Mouse (Mus musculus): Measurements from ENCODE around the gene Tm9sf2.

- no peak for TF ChIP-seq POLR2A (IDR thresholded peaks at IDR 0.05; ENCODE audit: borderline replicate concordance, control insufficient read depth, low read depth, low read length)
- TF ChIP-seq CTCF (IDR thresholded peaks at IDR 0.05; ENCODE audit: control insufficient read depth, insufficient read depth, low read length): no peak
Measured at GRCm38 (mm10) chr14:122092363-122092762, 14.5 kb upstream of the Tm9sf2 start.

Measured in bone marrow, adult 2 months (tissue).